In the genomic region with DNA sequence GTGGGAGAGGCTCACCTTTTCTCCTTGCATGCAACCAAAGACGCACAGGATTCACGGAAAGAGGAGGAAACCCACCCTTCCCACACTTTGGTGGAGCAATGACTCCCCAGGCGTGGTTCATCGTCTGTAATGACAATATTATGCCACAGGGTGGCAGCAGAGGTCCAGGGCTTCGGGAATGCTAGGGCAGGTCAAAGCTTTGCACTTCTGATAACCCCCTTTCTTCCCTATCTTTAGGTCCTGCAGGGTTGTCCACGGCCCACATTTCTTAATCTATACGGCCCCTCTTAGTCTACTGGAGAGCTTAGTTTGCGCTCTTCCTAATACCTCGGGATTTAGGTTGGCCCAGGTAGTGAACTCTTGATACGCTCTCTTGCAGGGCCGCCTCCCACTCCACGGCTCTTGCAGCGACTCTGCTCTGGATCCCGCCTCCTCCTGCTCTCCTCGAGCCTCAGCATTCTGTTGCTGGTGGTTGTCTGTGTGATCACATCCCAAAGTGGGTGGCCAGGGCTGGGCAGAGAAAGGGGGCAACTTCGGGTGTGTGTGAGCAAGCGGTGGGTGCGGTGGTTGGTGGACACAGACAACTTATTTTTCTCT, we compare ENCODE assay signal across 8 mouse cellular contexts. TPM values are rescaled to one million over a fixed set of nuclear protein-coding genes. Genes with fewer than 3 reads are reported as not detected.
DNase-seq lines count a peak whose midpoint lies in the region; ATAC-seq and TF ChIP-seq lines count a peak whose summit lies in the region.

No protein-coding gene starts in this region.

- DNase-seq in layer of hippocampus, adult 2 months (ENCODE audit: low spot score in 2 of 2), result peak in 1 of 2 experiments; percentile 83
- DNase-seq in layer of hippocampus, adult 9-10 months (ENCODE audit: low spot score), result no peak
- peak; percentile 81 to 85 for DNase-seq in cerebellum, postnatal 25 days
- DNase-seq in gastrocnemius, postnatal 10 days, result peak; percentile 76
- peak; percentile 76 for DNase-seq in hindbrain, postnatal 0 days (ENCODE audit: low spot score)
- peak; percentile 90 for DNase-seq in limb, embryonic 11.5 days (ENCODE audit: low spot score)
- DNase-seq in spleen, postnatal 14 days (ENCODE audit: low spot score in 2 of 2), result peak; percentile 54 to 75

- no peaks in the 10 kb centered on the region for H3K36me3 ChIP-seq in hindbrain, postnatal 0 days (ENCODE audit: insufficient read depth, low read length)
- H3K36me3 ChIP-seq in limb, embryonic 11.5 days (ENCODE audit: control insufficient read depth, insufficient read depth, low read length), result no peaks in the 10 kb centered on the region
- H3K36me3 ChIP-seq in midbrain, embryonic 13.5 days, result no peaks in the 10 kb centered on the region

- H3K27ac ChIP-seq in layer of hippocampus, adult 2 months, result no peak overlapping the region
- H3K27ac ChIP-seq in hindbrain, postnatal 0 days, result no peak overlapping the region
- H3K27ac ChIP-seq in limb, embryonic 11.5 days (replicated peaks; ENCODE audit: low read depth, low read length), result no peak overlapping the region
- no peak overlapping the region for H3K27ac ChIP-seq in midbrain, embryonic 13.5 days

- H3K4me3 ChIP-seq in layer of hippocampus, adult 2 months, result peak overlapping the region; percentile 20; the same call in 1 of the 2 replicates
- H3K4me3 ChIP-seq in hindbrain, postnatal 0 days (ENCODE audit: low read length), result no peak overlapping the region
- H3K4me3 ChIP-seq in limb, embryonic 11.5 days (ENCODE audit: low read depth, low read length), result no peak overlapping the region
- H3K4me3 ChIP-seq in midbrain, embryonic 13.5 days (replicated peaks), result no peak overlapping the region

- H3K9ac ChIP-seq in hindbrain, postnatal 0 days (replicated peaks; ENCODE audit: low read length), result no peak overlapping the region
- no peak overlapping the region for H3K9ac ChIP-seq in limb, embryonic 11.5 days (ENCODE audit: low read length)
- no peak overlapping the region; the same call in 1 of the 2 replicates for H3K9ac ChIP-seq in midbrain, embryonic 13.5 days (replicated peaks)

- peak; percentile 56 for ATAC-seq in hindbrain, postnatal 0 days
- ATAC-seq in limb, embryonic 11.5 days (ENCODE audit: insufficient number of reproducible peaks, low FRiP score, low TSS enrichment, low read depth), result no peak
- peak; percentile 62 for ATAC-seq in midbrain, embryonic 13.5 days

- WGBS in hindbrain, postnatal 0 days, result 27% methylated on average over 17 of the region's 18 CpGs
- 25% methylated on average over 18 of the region's 18 CpGs for WGBS in limb, embryonic 11.5 days
- WGBS in midbrain, embryonic 13.5 days, result 27% methylated on average over 18 of the region's 18 CpGs

- peak; percentile 92 for TF ChIP-seq CTCF in layer of hippocampus, adult 2 months (conservative IDR thresholded peaks at IDR 0.05)
- TF ChIP-seq CTCF in hindbrain, postnatal 0 days (IDR thresholded peaks at IDR 0.05; ENCODE audit: low read depth), result peak; percentile 97

- H3K9me3 ChIP-seq in hindbrain, postnatal 0 days (ENCODE audit: low read length), result no peaks in the 10 kb centered on the region
- H3K9me3 ChIP-seq in limb, embryonic 11.5 days (ENCODE audit: control insufficient read depth, low read length), result no peaks in the 10 kb centered on the region
- no peaks in the 10 kb centered on the region for H3K9me3 ChIP-seq in midbrain, embryonic 13.5 days

- no peaks in the 10 kb centered on the region; the same call in 1 of the 2 replicates for H3K4me1 ChIP-seq in hindbrain, postnatal 0 days (ENCODE audit: insufficient read depth, low read length)
- peaks cover 3% of the 10 kb centered on the region; the same call in 1 of the 2 replicates for H3K4me1 ChIP-seq in limb, embryonic 11.5 days (ENCODE audit: control insufficient read depth, insufficient read depth, low read length)
- H3K4me1 ChIP-seq in midbrain, embryonic 13.5 days (replicated peaks), result 0 out of 2 replicates have a peak, but pooled peaks cover 5% of the 10 kb centered on the region

- H3K4me2 ChIP-seq in hindbrain, postnatal 0 days (ENCODE audit: low read depth, low read length), result peak overlapping the region; percentile 19; the same call in 1 of the 2 replicates
- no peak overlapping the region for H3K4me2 ChIP-seq in limb, embryonic 11.5 days (ENCODE audit: low read depth, severe bottlenecking)
- peak overlapping the region; percentile 27; the same call in 1 of the 2 replicates for H3K4me2 ChIP-seq in midbrain, embryonic 13.5 days (replicated peaks)

- no peaks in the 10 kb centered on the region for H3K27me3 ChIP-seq in hindbrain, postnatal 0 days (ENCODE audit: insufficient read depth, low read length)
- no peaks in the 10 kb centered on the region for H3K27me3 ChIP-seq in limb, embryonic 11.5 days (ENCODE audit: control insufficient read depth, insufficient read depth, low read length)
- H3K27me3 ChIP-seq in midbrain, embryonic 13.5 days, result no peaks in the 10 kb centered on the region

RNA-seq across cellular contexts. Expression of a gene that starts 1.8 kb away (rescaled TPM):
- total RNA-seq in layer of hippocampus, adult 2 months (2021), result 1 to 10 TPM in 1 of 2 experiments, under 1 TPM in 1; 0.52 to 1.7 TPM
- total RNA-seq in gastrocnemius, postnatal 10 days (2021), result under 1 TPM in 1 of 2 experiments, not detected in 1; 0.29 TPM
- 2.3 and 2.8 TPM in 2 replicates for total RNA-seq in hindbrain, postnatal 0 days (2014; rRNA removed)
- polyA plus RNA-seq in hindbrain, postnatal 0 days (2015; fragmentation: Nextera tagmentation; extraction: Ambion mirVana), result 3.7 TPM in 2 replicates
- 1.0 and 1.6 TPM in 2 replicates for polyA plus RNA-seq in limb, embryonic 11.5 days (2014; fragmentation: Nextera tagmentation; extraction: Ambion mirVana)
- 0.97 and 1.1 TPM in 2 replicates for polyA plus RNA-seq in midbrain, embryonic 13.5 days (2015; fragmentation: Nextera tagmentation; extraction: Ambion mirVana)

RNA-seq across cellular contexts. Expression of a gene that starts 36.7 kb away (rescaled TPM):
- total RNA-seq in layer of hippocampus, adult 2 months (2021), result not detected
- total RNA-seq in gastrocnemius, postnatal 10 days (2021), result under 1 TPM in 1 of 2 experiments, not detected in 1; 0.32 TPM
- not detected in 2 replicates for total RNA-seq in hindbrain, postnatal 0 days (2014; rRNA removed)
- polyA plus RNA-seq in hindbrain, postnatal 0 days (2015; fragmentation: Nextera tagmentation; extraction: Ambion mirVana), result not detected in 2 replicates
- polyA plus RNA-seq in limb, embryonic 11.5 days (2014; fragmentation: Nextera tagmentation; extraction: Ambion mirVana), result not detected in 2 replicates
- not detected in 2 replicates for polyA plus RNA-seq in midbrain, embryonic 13.5 days (2015; fragmentation: Nextera tagmentation; extraction: Ambion mirVana)

RNA-seq across cellular contexts. Expression of a gene that starts 39.0 kb away (rescaled TPM):
- 100 to 1,000 TPM; 880 to 888 TPM for total RNA-seq in layer of hippocampus, adult 2 months (2021)
- 10 to 100 TPM; 16.5 to 28.7 TPM for total RNA-seq in gastrocnemius, postnatal 10 days (2021)
- 209 and 225 TPM in 2 replicates for total RNA-seq in hindbrain, postnatal 0 days (2014; rRNA removed)
- 18.8 and 22.4 TPM in 2 replicates for polyA plus RNA-seq in hindbrain, postnatal 0 days (2015; fragmentation: Nextera tagmentation; extraction: Ambion mirVana)
- 10.0 and 10.8 TPM in 2 replicates for polyA plus RNA-seq in limb, embryonic 11.5 days (2014; fragmentation: Nextera tagmentation; extraction: Ambion mirVana)
- polyA plus RNA-seq in midbrain, embryonic 13.5 days (2015; fragmentation: Nextera tagmentation; extraction: Ambion mirVana), result 34.9 and 37.2 TPM in 2 replicates

RNA-seq across cellular contexts. Expression of a gene that starts 40.5 kb away (rescaled TPM):
- total RNA-seq in layer of hippocampus, adult 2 months (2021), result 10 to 100 TPM; 54.9 to 63.7 TPM
- total RNA-seq in gastrocnemius, postnatal 10 days (2021), result 100 to 1,000 TPM; 217 to 254 TPM
- total RNA-seq in hindbrain, postnatal 0 days (2014; rRNA removed), result 44.4 and 47.2 TPM in 2 replicates
- 65.2 and 75.2 TPM in 2 replicates for polyA plus RNA-seq in hindbrain, postnatal 0 days (2015; fragmentation: Nextera tagmentation; extraction: Ambion mirVana)
- polyA plus RNA-seq in limb, embryonic 11.5 days (2014; fragmentation: Nextera tagmentation; extraction: Ambion mirVana), result 52.9 and 53.5 TPM in 2 replicates
- 48.4 and 51.7 TPM in 2 replicates for polyA plus RNA-seq in midbrain, embryonic 13.5 days (2015; fragmentation: Nextera tagmentation; extraction: Ambion mirVana)

RNA-seq across cellular contexts. Expression of a gene that starts 55.3 kb away (rescaled TPM):
- 10 to 100 TPM; 40.6 to 45.3 TPM for total RNA-seq in layer of hippocampus, adult 2 months (2021)
- 10 to 100 TPM in 1 of 2 experiments, 1 to 10 TPM in 1; 8.2 to 14.7 TPM for total RNA-seq in gastrocnemius, postnatal 10 days (2021)
- total RNA-seq in hindbrain, postnatal 0 days (2014; rRNA removed), result 20.9 and 37.3 TPM in 2 replicates
- 18.1 and 19.3 TPM in 2 replicates for polyA plus RNA-seq in hindbrain, postnatal 0 days (2015; fragmentation: Nextera tagmentation; extraction: Ambion mirVana)
- polyA plus RNA-seq in limb, embryonic 11.5 days (2014; fragmentation: Nextera tagmentation; extraction: Ambion mirVana), result 47.3 and 52.0 TPM in 2 replicates
- polyA plus RNA-seq in midbrain, embryonic 13.5 days (2015; fragmentation: Nextera tagmentation; extraction: Ambion mirVana), result 27.6 and 35.4 TPM in 2 replicates
